Mouse (Mus musculus): ENCODE measurements around the gene Ints12. TPM values are rescaled to one million over a fixed set of nuclear protein-coding genes. Genes with fewer than 3 reads are reported as not detected.

Ints12 gene
- total and polyA plus RNA-seq, 3 experiments = 21.5 to 37.9 (median 36.2) TPM

- Histone ChIP-seq H3K9me3 (replicated peaks; ENCODE audit: low read length) (no peaks in the 10 kb centered on the region), H3K4me3 (replicated peaks in 1 of 3; ENCODE audit: low read depth in 2 of 3, low read length in 2 of 3, poor library complexity in 1 of 3) (no peak overlapping the region), H3K27me3 (replicated peaks) (no peaks in the 10 kb centered on the region), H3K79me2 (replicated peaks; ENCODE audit: control insufficient read depth, extremely low read depth, insufficient read depth, poor library complexity, severe bottlenecking) (peaks cover 13% of the 10 kb centered on the region), H3K36me3 (replicated peaks in 1 of 2; ENCODE audit: control insufficient read depth in 1 of 2, insufficient read depth in 1 of 2, low read length in 1 of 2) (peaks cover 38 to 72% of the 10 kb centered on the region in 2 experiments), H3K4me2 (ENCODE audit: insufficient read depth, low read depth, poor library complexity, severe bottlenecking) (no peak overlapping the region), H3K4me1 (ENCODE audit: control insufficient read depth in 1 of 2, insufficient read depth in 2 of 2) (peaks cover 3 to 15% of the 10 kb centered on the region in 2 experiments), H3K9ac (ENCODE audit: insufficient read depth, low read depth) (no peak overlapping the region), H3K27ac (ENCODE audit: insufficient read depth, low read depth) (no peak overlapping the region)
- dilution Hi-C loops (cut with MboI; ENCODE audit: extremely low pct_ligation_motif_present, extremely low pct_unique_long_range_greater_than_20kb, low sequenced_read_pairs) (no loop called here), in situ Hi-C loops (cut with MboI; ENCODE audit: low pct_ligation_motif_present, low pct_unique_long_range_greater_than_20kb, low sequenced_read_pairs) (no loop called here)
- no peak for TF ChIP-seq POLR2A (IDR thresholded peaks at IDR 0.05; ENCODE audit: low read depth, low read length)
- DNase-seq (ENCODE audit: extremely low read depth) = no peak
These were observed 6.7 kb downstream of the Ints12 start for GRCm38 (mm10) chr3:133098336-133098735.

- Histone ChIP-seq H3K4me1 (ENCODE audit: control insufficient read depth in 1 of 2, insufficient read depth in 2 of 2) (peaks cover 0 to 9% of the 10 kb centered on the region in 2 experiments; a peak in 1 of 4 replicates), H3K9me3 (replicated peaks; ENCODE audit: low read length) (no peaks in the 10 kb centered on the region), H3K27ac (ENCODE audit: insufficient read depth, low read depth) (no peak overlapping the region), H3K36me3 (replicated peaks in 1 of 2; ENCODE audit: control insufficient read depth in 1 of 2, insufficient read depth in 1 of 2, low read length in 1 of 2) (peaks cover 44 to 75% of the 10 kb centered on the region in 2 experiments), H3K27me3 (replicated peaks) (no peaks in the 10 kb centered on the region), H3K9ac (ENCODE audit: insufficient read depth, low read depth) (no peak overlapping the region), H3K4me3 (replicated peaks in 1 of 3; ENCODE audit: low read depth in 2 of 3, low read length in 2 of 3, poor library complexity in 1 of 3) (no peak overlapping the region), H3K79me2 (replicated peaks; ENCODE audit: control insufficient read depth, extremely low read depth, insufficient read depth, poor library complexity, severe bottlenecking) (peaks cover 10% of the 10 kb centered on the region), H3K4me2 (ENCODE audit: insufficient read depth, low read depth, poor library complexity, severe bottlenecking) (no peak overlapping the region)
- in situ Hi-C loops (cut with MboI; ENCODE audit: low pct_ligation_motif_present, low pct_unique_long_range_greater_than_20kb, low sequenced_read_pairs) = no loop called here
- DNase-seq (ENCODE audit: extremely low read depth) = no peak
- TF ChIP-seq UBTF (IDR thresholded peaks at IDR 0.05; ENCODE audit: low read depth, low read length) (no peak), ZNF384 (IDR thresholded peaks at IDR 0.05; ENCODE audit: low read depth, low read length) (no peak), BHLHE40 (IDR thresholded peaks at IDR 0.05; ENCODE audit: low read depth, low read length) (no peak), GABPA (IDR thresholded peaks at IDR 0.05; ENCODE audit: insufficient replicate concordance, low read depth, low read length) (no peak), NELFE (IDR thresholded peaks at IDR 0.05; ENCODE audit: low read depth, low read length) (no peak), HCFC1 (IDR thresholded peaks at IDR 0.05; ENCODE audit: low read depth, low read length) (no peak), RCOR1 (conservative IDR thresholded peaks at IDR 0.05; ENCODE audit: low read depth, low read length) (no peak), MEF2A (IDR thresholded peaks at IDR 0.05; ENCODE audit: borderline replicate concordance, low read depth, low read length) (no peak), ETS1 (conservative IDR thresholded peaks at IDR 0.05; ENCODE audit: low read depth, low read length) (no peak), CTCF (conservative IDR thresholded peaks at IDR 0.05 in 1 of 2, IDR thresholded peaks at IDR 0.05 in 1 of 2; ENCODE audit: low read depth in 2 of 2, low read length in 2 of 2) (no peak), SIN3A (IDR thresholded peaks at IDR 0.05; ENCODE audit: low read length) (no peak)
- dilution Hi-C loops (cut with MboI; ENCODE audit: extremely low pct_ligation_motif_present, extremely low pct_unique_long_range_greater_than_20kb, low sequenced_read_pairs) = no loop called here
These were observed 7.3 kb downstream of the Ints12 start for GRCm38 (mm10) chr3:133098909-133099308.

- Histone ChIP-seq H3K27ac (ENCODE audit: insufficient read depth, low read depth) (no peak overlapping the region), H3K79me2 (replicated peaks; ENCODE audit: control insufficient read depth, extremely low read depth, insufficient read depth, poor library complexity, severe bottlenecking) (no peaks in the 10 kb centered on the region), H3K9me3 (replicated peaks; ENCODE audit: low read length) (no peaks in the 10 kb centered on the region), H3K36me3 (replicated peaks in 1 of 2; ENCODE audit: control insufficient read depth in 1 of 2, insufficient read depth in 1 of 2, low read length in 1 of 2) (peaks cover 50 to 84% of the 10 kb centered on the region in 2 experiments), H3K4me1 (ENCODE audit: control insufficient read depth in 1 of 2, insufficient read depth in 2 of 2) (no peaks in the 10 kb centered on the region), H3K27me3 (replicated peaks) (no peaks in the 10 kb centered on the region), H3K4me3 (replicated peaks in 1 of 3; ENCODE audit: low read depth in 2 of 3, low read length in 2 of 3, poor library complexity in 1 of 3) (no peak overlapping the region), H3K9ac (ENCODE audit: insufficient read depth, low read depth) (no peak overlapping the region), H3K4me2 (ENCODE audit: insufficient read depth, low read depth, poor library complexity, severe bottlenecking) (no peak overlapping the region)
- dilution Hi-C loops (cut with MboI; ENCODE audit: extremely low pct_ligation_motif_present, extremely low pct_unique_long_range_greater_than_20kb, low sequenced_read_pairs) (no loop called here), in situ Hi-C loops (cut with MboI; ENCODE audit: low pct_ligation_motif_present, low pct_unique_long_range_greater_than_20kb, low sequenced_read_pairs) (no loop called here)
- no peak for DNase-seq (ENCODE audit: extremely low read depth)
- TF ChIP-seq JUN (IDR thresholded peaks at IDR 0.05; ENCODE audit: insufficient read depth, low read depth, low read length) (no peak), TCF12 (IDR thresholded peaks at IDR 0.05; ENCODE audit: low read depth, low read length) (no peak), JUND (conservative IDR thresholded peaks at IDR 0.05; ENCODE audit: low read depth, low read length) (no peak), HCFC1 (IDR thresholded peaks at IDR 0.05; ENCODE audit: low read depth, low read length) (no peak), CTCF (conservative IDR thresholded peaks at IDR 0.05 in 1 of 2, IDR thresholded peaks at IDR 0.05 in 1 of 2; ENCODE audit: low read depth in 2 of 2, low read length in 2 of 2) (no peak), SMC3 (IDR thresholded peaks at IDR 0.05; ENCODE audit: low read depth, low read length) (no peak), E2F4 (IDR thresholded peaks at IDR 0.05; ENCODE audit: insufficient replicate concordance, low read depth, low read length) (no peak), ELF1 (IDR thresholded peaks at IDR 0.05; ENCODE audit: low read depth, low read length) (no peak), USF1 (IDR thresholded peaks at IDR 0.05; ENCODE audit: low read depth, low read length) (no peak), NELFE (IDR thresholded peaks at IDR 0.05; ENCODE audit: low read depth, low read length) (no peak), SIN3A (IDR thresholded peaks at IDR 0.05; ENCODE audit: low read length) (no peak), POLR2A (IDR thresholded peaks at IDR 0.05; ENCODE audit: low read depth, low read length) (no peak), BHLHE40 (IDR thresholded peaks at IDR 0.05; ENCODE audit: low read depth, low read length) (no peak), POLR2AphosphoS2 (IDR thresholded peaks at IDR 0.05; ENCODE audit: low read depth, low read length) (no peak)
These were observed 12.1 kb downstream of the Ints12 start for GRCm38 (mm10) chr3:133103768-133104167.
